Mouse (Mus musculus) cerebellum, adult 2 months (tissue): ENCODE data around the gene Flvcr1.

Experiments used
- CTCF ChIP-seq: fragments of 200-500 bp; IDR thresholded peaks from 2 replicates; pipeline ENCODE4 v1.5.1; 2011; ENCODE audit warnings: low read depth, mild to moderate bottlenecking, control low read depth, low read length, moderate library complexity, borderline replicate concordance; ENCODE audit not compliant: insufficient read depth
- POLR2A ChIP-seq: fragments of 200-500 bp; IDR thresholded peaks from 2 replicates; pipeline ENCODE4 v1.6.1; 2011; ENCODE audit warnings: low read length, control low read depth, borderline replicate concordance; ENCODE audit not compliant: insufficient read depth

DNA sequence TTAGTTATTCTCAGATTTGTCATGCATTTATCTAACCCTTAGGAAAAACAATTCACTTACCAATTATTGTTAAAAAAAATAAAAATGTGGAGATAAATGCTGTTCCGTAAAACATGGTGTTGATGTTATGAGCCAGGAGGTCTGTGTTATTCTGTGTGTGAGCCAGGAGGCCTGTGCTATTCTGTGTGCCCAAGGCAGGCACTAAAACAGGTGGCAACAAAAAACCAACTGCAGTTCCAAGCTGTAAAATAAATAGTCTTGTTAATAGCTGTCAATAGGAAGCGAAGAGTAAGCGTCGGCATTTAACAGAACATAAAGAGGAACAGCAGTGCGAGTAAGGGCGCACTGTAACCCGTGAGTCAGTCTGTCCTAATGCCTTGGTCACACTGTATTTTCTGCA is 4.9 kb downstream of the Flvcr1 start:
- TF ChIP-seq CTCF (no peak), POLR2A (no peak)
